Mouse (Mus musculus): ENCODE measurements at regions not wholly inside any gene's neighbourhood (a gene's known extent, or its start where the extent isn't known, plus 50 kb on each side); places are given as distances from the start of the nearest gene placed in this dataset.

DNA sequence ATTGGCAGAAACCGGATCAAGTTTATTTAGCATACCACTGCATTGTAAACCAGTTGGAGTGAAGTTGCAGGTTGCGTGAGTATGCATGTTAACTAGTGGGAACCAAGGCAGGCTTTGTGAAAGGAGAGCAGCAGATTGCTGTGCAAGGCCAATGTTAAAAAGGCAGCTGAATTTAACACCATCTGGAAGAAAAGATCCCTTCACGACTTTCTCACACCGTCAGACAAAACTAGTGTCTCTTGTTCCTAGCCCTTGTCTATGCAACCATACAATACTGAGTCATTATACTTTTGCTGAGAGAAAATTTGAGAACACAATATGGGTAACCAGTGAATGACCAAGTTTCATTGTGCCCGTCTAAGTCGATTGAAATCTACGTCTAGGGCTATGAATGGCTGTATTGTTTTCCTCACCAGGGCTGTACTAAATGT is 237.8 kb downstream of the Mef2c start:
- H3K79me2 ChIP-seq (ENCODE audit: control insufficient read depth, insufficient read depth, low read length, poor library complexity): peaks cover 4% of the 10 kb centered on the region
- H3K27ac ChIP-seq (ENCODE audit: control insufficient read depth, low read depth, low read length): no peak overlapping the region
- H3K9me3 ChIP-seq (replicated peaks; ENCODE audit: insufficient read depth, low read length): no peaks in the 10 kb centered on the region
- H3K4me3 ChIP-seq (ENCODE audit: control insufficient read depth in 1 of 2, insufficient read depth in 1 of 2, low read depth in 2 of 2, low read length in 2 of 2): no peak overlapping the region
- peaks cover 0 to 12% of the 10 kb centered on the region in 2 experiments; a peak in 3 of 4 replicates for H3K36me3 ChIP-seq (ENCODE audit: control insufficient read depth in 1 of 2, insufficient read depth in 2 of 2, low read length in 2 of 2)
- H3K4me1 ChIP-seq (ENCODE audit: control insufficient read depth in 1 of 2, insufficient read depth in 2 of 2, low read length in 2 of 2): peaks cover 2 to 11% of the 10 kb centered on the region in 2 experiments; a peak in 3 of 4 replicates
- TF ChIP-seq NELFE (IDR thresholded peaks at IDR 0.05; ENCODE audit: low read depth, low read length) (no peak), RCOR1 (IDR thresholded peaks at IDR 0.05; ENCODE audit: low read depth, low read length) (no peak), TBP (IDR thresholded peaks at IDR 0.05; ENCODE audit: low read depth, low read length) (no peak), UBTF (IDR thresholded peaks at IDR 0.05; ENCODE audit: borderline replicate concordance, insufficient read depth, low read depth, low read length) (no peak), KAT2A (conservative IDR thresholded peaks at IDR 0.05; ENCODE audit: low read depth, low read length) (no peak), MAFK (IDR thresholded peaks at IDR 0.05; ENCODE audit: borderline replicate concordance, low read depth, low read length) (no peak), POLR2AphosphoS5 (IDR thresholded peaks at IDR 0.05; ENCODE audit: borderline replicate concordance, low read depth, low read length) (no peak), ETS1 (IDR thresholded peaks at IDR 0.05; ENCODE audit: low read depth, low read length) (no peak), NRF1 (IDR thresholded peaks at IDR 0.05; ENCODE audit: insufficient read depth, low read depth, low read length, poor library complexity, severe bottlenecking) (no peak), TAL1 (IDR thresholded peaks at IDR 0.05; ENCODE audit: low read length) (no peak), ZKSCAN1 (IDR thresholded peaks at IDR 0.05; ENCODE audit: low read depth, low read length) (no peak), E2F4 (IDR thresholded peaks at IDR 0.05; ENCODE audit: borderline replicate concordance, low read depth, low read length) (no peak), POLR2A (IDR thresholded peaks at IDR 0.05; ENCODE audit: control insufficient read depth in 1 of 2, insufficient read depth in 1 of 2, low read depth in 1 of 2, low read length in 2 of 2, poor library complexity in 1 of 2) (no peak), MAX (IDR thresholded peaks at IDR 0.05; ENCODE audit: low read length) (no peak), JUND (IDR thresholded peaks at IDR 0.05; ENCODE audit: low read depth, low read length) (no peak), ZNF384 (IDR thresholded peaks at IDR 0.05; ENCODE audit: low read depth, low read length) (no peak), CTCF (IDR thresholded peaks at IDR 0.05 in 2 of 3, conservative IDR thresholded peaks at IDR 0.05 in 1 of 3; ENCODE audit: control insufficient read depth in 1 of 3, insufficient read depth in 1 of 3, low read depth in 2 of 3, low read length in 3 of 3, poor library complexity in 1 of 3, severe bottlenecking in 1 of 3) (no peak), RAD21 (IDR thresholded peaks at IDR 0.05; ENCODE audit: low read depth, low read length) (no peak)
- no peaks in the 10 kb centered on the region for H3K27me3 ChIP-seq (ENCODE audit: control insufficient read depth in 1 of 2, insufficient read depth in 2 of 2, low read length in 2 of 2)
- H3K9ac ChIP-seq (ENCODE audit: control insufficient read depth, low read depth, low read length, poor library complexity, severe bottlenecking): no peak overlapping the region
- no peak for DNase-seq (ENCODE audit: low read depth, low spot score)

DNA sequence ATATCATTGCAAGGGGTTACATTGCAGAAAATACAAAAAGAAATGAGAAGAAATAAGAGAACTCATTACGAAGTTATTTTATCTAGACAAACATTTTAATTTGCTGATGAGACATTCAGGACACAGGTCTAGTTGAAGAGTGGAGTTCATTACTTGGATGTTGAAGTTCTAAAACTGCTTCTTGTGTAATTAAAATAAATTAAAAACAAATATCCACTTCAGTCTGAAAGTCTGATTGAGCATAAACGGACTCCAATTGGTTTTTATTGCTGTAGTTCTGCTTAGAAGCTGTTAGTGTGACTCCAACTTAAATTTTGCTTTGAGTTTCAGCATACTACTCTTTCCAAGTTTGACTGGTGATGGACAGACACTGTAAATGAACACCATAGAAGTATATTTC is 238.3 kb downstream of the Mef2c start:
- H3K79me2 ChIP-seq (ENCODE audit: control insufficient read depth, insufficient read depth, low read length, poor library complexity): peaks cover 4% of the 10 kb centered on the region
- no peak overlapping the region for H3K27ac ChIP-seq (ENCODE audit: control insufficient read depth, low read depth, low read length)
- peaks cover 2 to 11% of the 10 kb centered on the region in 2 experiments; a peak in 3 of 4 replicates for H3K4me1 ChIP-seq (ENCODE audit: control insufficient read depth in 1 of 2, insufficient read depth in 2 of 2, low read length in 2 of 2)
- TF ChIP-seq RCOR1 (IDR thresholded peaks at IDR 0.05; ENCODE audit: low read depth, low read length) (no peak), GATA1 (IDR thresholded peaks at IDR 0.05; ENCODE audit: low read depth, low read length) (no peak), MAX (IDR thresholded peaks at IDR 0.05; ENCODE audit: low read length) (no peak), TAL1 (IDR thresholded peaks at IDR 0.05; ENCODE audit: low read length) (no peak), MYB (IDR thresholded peaks at IDR 0.05; ENCODE audit: low read depth, low read length) (no peak), NRF1 (IDR thresholded peaks at IDR 0.05; ENCODE audit: insufficient read depth, low read depth, low read length, poor library complexity, severe bottlenecking) (no peak), SIN3A (IDR thresholded peaks at IDR 0.05; ENCODE audit: low read length) (no peak), USF1 (IDR thresholded peaks at IDR 0.05; ENCODE audit: low read depth, low read length) (no peak), GABPA (IDR thresholded peaks at IDR 0.05; ENCODE audit: low read depth, low read length) (no peak), ELF1 (IDR thresholded peaks at IDR 0.05; ENCODE audit: low read depth, low read length) (no peak), EP300 (IDR thresholded peaks at IDR 0.05; ENCODE audit: low read depth in 1 of 2, low read length in 2 of 2) (no peak), MAFK (IDR thresholded peaks at IDR 0.05; ENCODE audit: borderline replicate concordance, low read depth, low read length) (no peak), RAD21 (IDR thresholded peaks at IDR 0.05; ENCODE audit: low read depth, low read length) (no peak), JUND (IDR thresholded peaks at IDR 0.05; ENCODE audit: low read depth, low read length) (no peak), ZMIZ1 (IDR thresholded peaks at IDR 0.05; ENCODE audit: low read depth, low read length) (no peak), UBTF (IDR thresholded peaks at IDR 0.05; ENCODE audit: borderline replicate concordance, insufficient read depth, low read depth, low read length) (no peak), ZNF384 (IDR thresholded peaks at IDR 0.05; ENCODE audit: low read depth, low read length) (no peak), CTCF (IDR thresholded peaks at IDR 0.05 in 2 of 3, conservative IDR thresholded peaks at IDR 0.05 in 1 of 3; ENCODE audit: control insufficient read depth in 1 of 3, insufficient read depth in 1 of 3, low read depth in 2 of 3, low read length in 3 of 3, poor library complexity in 1 of 3, severe bottlenecking in 1 of 3) (no peak)
- no peak for DNase-seq (ENCODE audit: low read depth, low spot score)
- no peak overlapping the region for H3K9ac ChIP-seq (ENCODE audit: control insufficient read depth, low read depth, low read length, poor library complexity, severe bottlenecking)
- H3K36me3 ChIP-seq (ENCODE audit: control insufficient read depth in 1 of 2, insufficient read depth in 2 of 2, low read length in 2 of 2): peaks cover 0 to 12% of the 10 kb centered on the region in 2 experiments; a peak in 3 of 4 replicates
- no peaks in the 10 kb centered on the region for H3K9me3 ChIP-seq (replicated peaks; ENCODE audit: insufficient read depth, low read length)
- H3K4me3 ChIP-seq (ENCODE audit: control insufficient read depth in 1 of 2, insufficient read depth in 1 of 2, low read depth in 2 of 2, low read length in 2 of 2): no peak overlapping the region
- H3K27me3 ChIP-seq (ENCODE audit: control insufficient read depth in 1 of 2, insufficient read depth in 2 of 2, low read length in 2 of 2): no peaks in the 10 kb centered on the region
